In genomic region chr16:39402101-39402749, GRCm38 (mm10) we compare ENCODE assay signal across 11 mouse cellular contexts.
DNase-seq lines count a peak whose midpoint lies in the region; ATAC-seq lines count a peak whose summit lies in the region.
"Had no signal": no experiment of that assay in that cellular context is flagged by ENCODE, and none has a peak within 500 bp of the region (broad histone marks: within the 10 kb centered on the region; RNA-seq: fewer than 3 reads in every experiment).

No protein-coding gene starts in this region.

- ATAC-seq in frontal cortex, adult (ENCODE audit: low TSS enrichment), result peak; percentile 27; the same call in 1 of the 2 replicates
- peak; percentile 65; the same call in 1 of the 2 replicates for ATAC-seq in forebrain, embryonic 12.5 days (ENCODE audit: low FRiP score)
- ATAC-seq in erythroblast, adult 5-6 weeks (replicated peaks; ENCODE audit: low FRiP score, poor library complexity, severe bottlenecking), result no peak
- ATAC-seq: intestine, embryonic 16.5 days had no signal

- H3K9ac ChIP-seq in forebrain, embryonic 12.5 days, result no peak overlapping the region

- H3K27ac ChIP-seq in forebrain, embryonic 12.5 days, result no peak overlapping the region
- H3K27ac ChIP-seq: stomach, postnatal 0 days had no signal

- no peak overlapping the region for H3K4me3 ChIP-seq in forebrain, embryonic 12.5 days (replicated peaks)

- no peaks in the 10 kb centered on the region for H3K36me3 ChIP-seq in forebrain, embryonic 12.5 days (replicated peaks)

- DNase-seq in frontal cortex, postnatal 25 days (ENCODE audit: low spot score in 2 of 2), result no peak
- peak; percentile 42 to 56 for DNase-seq in layer of hippocampus, adult 8-10 months (ENCODE audit: low spot score in 2 of 2)
- peak; percentile 9 for DNase-seq in right cerebral cortex, adult 18-20 months
- DNase-seq in neural tube, embryonic 10.5 days (ENCODE audit: extremely low spot score, low spot score), result no peak
- DNase-seq in kidney, adult 8-10 months, result no peak
- DNase-seq: lung, adult 18-20 months had no signal

- H3K9me3 ChIP-seq in forebrain, embryonic 12.5 days, result no peaks in the 10 kb centered on the region

- H3K4me2 ChIP-seq in forebrain, embryonic 12.5 days, result no peak overlapping the region

- no peaks in the 10 kb centered on the region for H3K27me3 ChIP-seq in forebrain, embryonic 12.5 days

- WGBS in forebrain, embryonic 12.5 days, result 43% methylated on average over 4 of the region's 4 CpGs

- 0 out of 2 replicates have a peak, but pooled peaks cover 3% of the 10 kb centered on the region for H3K4me1 ChIP-seq in forebrain, embryonic 12.5 days

Comparison
In these comparisons a context has a peak if more than half of its experiments do, and no peak if none do; other contexts are left out.
1. DNase-seq: peak in layer of hippocampus, adult 8-10 months (2 of 2) and right cerebral cortex, adult 18-20 months (single experiment); none in frontal cortex, postnatal 25 days (0 of 2), neural tube, embryonic 10.5 days (single experiment) and kidney, adult 8-10 months (0 of 2).